Mouse (Mus musculus): ENCODE measurements at regions not wholly inside any gene's neighbourhood (a gene's known extent, or its start where the extent isn't known, plus 50 kb on each side); places are given as distances from the start of the nearest gene placed in this dataset.

- no peak for ATAC-seq (ENCODE audit: low read depth)
- 84% methylated on average over 1 of the region's 1 CpGs for WGBS
- no peak overlapping the region for H3K4me2 ChIP-seq (ENCODE audit: low read depth, low read length)
Measured at GRCm38 (mm10) chr4:37566226-37566625, 614.7 kb upstream of the Lingo2 start.

DNA sequence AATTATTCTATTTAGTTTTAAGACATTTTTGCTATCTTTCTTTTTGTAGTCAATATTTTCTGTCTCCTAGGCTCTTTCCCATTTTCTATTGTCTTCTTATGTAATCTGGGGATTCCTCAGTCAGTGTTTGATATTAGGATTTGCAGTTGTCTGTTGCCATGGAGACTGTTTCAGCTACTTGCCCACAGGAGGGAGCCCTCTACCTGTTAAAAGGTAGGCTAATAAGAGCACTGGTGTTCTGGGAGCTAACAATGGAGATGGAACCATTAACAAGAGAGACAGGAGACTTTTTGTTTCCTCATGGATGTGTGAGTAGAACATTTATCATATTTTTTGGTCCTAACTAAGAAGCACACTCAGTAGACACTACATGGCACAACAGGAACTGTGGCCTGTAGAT, 608.7 kb upstream of the Lingo2 start:
- no peak overlapping the region for H3K9ac ChIP-seq (ENCODE audit: low read depth, low read length)
- H3K9me3 ChIP-seq (ENCODE audit: control insufficient read depth, low read length): no peaks in the 10 kb centered on the region
- DNase-seq (ENCODE audit: low spot score) (peak; percentile 30), ATAC-seq (ENCODE audit: low read depth) (no peak)
- H3K27ac ChIP-seq (replicated peaks; ENCODE audit: low read depth, low read length): no peak overlapping the region
- no peaks in the 10 kb centered on the region for H3K4me1 ChIP-seq (ENCODE audit: control insufficient read depth, insufficient read depth, low read length)
- no peak overlapping the region for H3K4me3 ChIP-seq (ENCODE audit: low read depth, low read length)
- H3K4me2 ChIP-seq (ENCODE audit: low read depth, low read length): no peak overlapping the region
- no peaks in the 10 kb centered on the region for H3K27me3 ChIP-seq (replicated peaks; ENCODE audit: control insufficient read depth, insufficient read depth, low read length)
- no peaks in the 10 kb centered on the region for H3K36me3 ChIP-seq (ENCODE audit: control insufficient read depth, insufficient read depth, low read length)

More at GRCm38 (mm10) chr4:37566226-37566625, 614.7 kb upstream of the Lingo2 start:
- Histone ChIP-seq H3K9ac (ENCODE audit: low read depth, low read length) (no peak overlapping the region), H3K9me3 (ENCODE audit: control insufficient read depth, low read length) (no peaks in the 10 kb centered on the region), H3K36me3 (ENCODE audit: control insufficient read depth, insufficient read depth, low read length) (no peaks in the 10 kb centered on the region), H3K4me1 (ENCODE audit: control insufficient read depth, insufficient read depth, low read length) (no peaks in the 10 kb centered on the region), H3K27ac (replicated peaks; ENCODE audit: low read depth, low read length) (no peak overlapping the region), H3K27me3 (replicated peaks; ENCODE audit: control insufficient read depth, insufficient read depth, low read length) (no peaks in the 10 kb centered on the region), H3K4me3 (ENCODE audit: low read depth, low read length) (no peak overlapping the region)
- peak; percentile 6 for DNase-seq (ENCODE audit: low spot score)

GRCm38 (mm10) chr4:37546001-37546400, 594.5 kb upstream of the Lingo2 start:
- H3K4me2 ChIP-seq (ENCODE audit: low read depth, low read length): no peak overlapping the region
- 89% methylated on average over 3 of the region's 3 CpGs for WGBS
- H3K4me3 ChIP-seq (ENCODE audit: low read depth, low read length): no peak overlapping the region
- H3K9me3 ChIP-seq (ENCODE audit: control insufficient read depth, low read length): no peaks in the 10 kb centered on the region
- DNase-seq (ENCODE audit: low spot score): no peak
- no peak overlapping the region for H3K27ac ChIP-seq (replicated peaks; ENCODE audit: low read depth, low read length)
- ATAC-seq (ENCODE audit: low read depth): no peak
- H3K27me3 ChIP-seq (replicated peaks; ENCODE audit: control insufficient read depth, insufficient read depth, low read length): no peaks in the 10 kb centered on the region
- no peak overlapping the region for H3K9ac ChIP-seq (ENCODE audit: low read depth, low read length)
- no peaks in the 10 kb centered on the region for H3K4me1 ChIP-seq (ENCODE audit: control insufficient read depth, insufficient read depth, low read length)
- no peaks in the 10 kb centered on the region for H3K36me3 ChIP-seq (ENCODE audit: control insufficient read depth, insufficient read depth, low read length)

DNA sequence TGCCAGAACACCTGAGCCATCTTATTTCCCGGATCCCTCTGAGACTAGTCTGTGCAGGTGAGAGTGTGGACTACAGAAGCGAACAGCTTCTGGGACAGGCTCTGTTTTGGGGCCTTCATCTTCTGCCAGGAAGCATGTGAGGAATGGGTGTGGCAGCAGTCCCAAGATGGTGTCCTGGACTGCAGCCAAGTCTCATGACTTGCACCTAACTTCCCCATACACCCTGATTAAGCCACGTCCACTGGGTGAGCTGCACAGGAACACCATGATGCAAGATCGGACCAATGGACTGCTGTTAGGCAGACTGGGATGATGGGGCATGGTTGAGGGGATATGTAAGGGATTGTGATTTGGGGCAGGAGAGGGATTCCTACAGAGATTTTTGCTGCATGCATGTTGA, 556.2 kb upstream of the Lingo2 start:
- ATAC-seq (ENCODE audit: low read depth): no peak
- no peak overlapping the region for H3K27ac ChIP-seq (replicated peaks; ENCODE audit: low read depth, low read length)
- H3K4me2 ChIP-seq (ENCODE audit: low read depth, low read length): no peak overlapping the region
- no peaks in the 10 kb centered on the region for H3K4me1 ChIP-seq (ENCODE audit: control insufficient read depth, insufficient read depth, low read length)
- DNase-seq (ENCODE audit: low spot score): no peak
- WGBS: 90% methylated on average over 4 of the region's 4 CpGs
- no peaks in the 10 kb centered on the region for H3K27me3 ChIP-seq (replicated peaks; ENCODE audit: control insufficient read depth, insufficient read depth, low read length)
- no peaks in the 10 kb centered on the region for H3K36me3 ChIP-seq (ENCODE audit: control insufficient read depth, insufficient read depth, low read length)
- H3K9ac ChIP-seq (ENCODE audit: low read depth, low read length): no peak overlapping the region
- no peak overlapping the region for H3K4me3 ChIP-seq (ENCODE audit: low read depth, low read length)
- no peaks in the 10 kb centered on the region for H3K9me3 ChIP-seq (ENCODE audit: control insufficient read depth, low read length)
